Mouse (Mus musculus) MEL-GATA-1-ER (cell line): ENCODE measurements at regions not wholly inside any gene's neighbourhood (a gene's known extent, or its start where the extent isn't known, plus 50 kb on each side); places are given as distances from the start of the nearest gene placed in this dataset.

Experiments
- DNase-seq: peaks from one replicate; pipeline ENCODE4 v3.0.0-alpha.2; 2012; ENCODE audit warnings: low read depth; ENCODE audit errors: extremely low read depth

GRCm38 (mm10) chr5:57102897-57103296 lies 614.9 kb upstream of the Pcdh7 start:
- no peak for DNase-seq

GRCm38 (mm10) chr5:57128478-57128877 lies 589.3 kb upstream of the Pcdh7 start:
- DNase-seq, result peak; percentile 9
